Mouse (Mus musculus) adrenal gland, adult 8-10 months (tissue): ENCODE results near the gene Pigq. TPM values are rescaled to one million over a fixed set of nuclear protein-coding genes. Genes with fewer than 3 reads are reported as not detected.

Experiments
- DNase-seq: peaks from one replicate; pipeline ENCODE4 v3.0.0; 2022
- total RNA-seq, 4 experiments: library from RNA; stranded (reverse); gene quantifications; 2 replicates each; pipeline ENCODE4 v1.2.4; 2022

Pigq gene
- total RNA-seq, 4 experiments from 2014 or later, result 101 to 126 (median 111) TPM

DNA sequence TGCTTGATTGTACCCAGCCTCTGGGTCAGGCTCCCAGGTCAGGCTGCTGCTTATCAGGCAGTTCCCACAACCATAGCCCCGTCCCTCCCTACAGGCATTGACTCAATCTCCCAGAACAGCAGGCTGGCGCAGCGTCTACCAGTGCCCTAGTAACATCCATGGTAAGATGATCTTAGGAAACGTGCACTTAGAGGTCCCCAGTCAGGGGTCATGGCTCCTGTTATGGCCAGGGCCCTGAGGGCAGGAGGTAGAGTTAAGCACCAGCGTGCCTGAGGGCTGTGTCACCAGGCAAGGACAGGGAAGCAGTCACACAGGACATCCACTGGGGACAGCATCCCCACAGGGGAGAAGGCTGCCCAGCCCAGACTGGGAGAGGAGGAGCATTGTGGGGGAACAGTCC lies 62.4 kb downstream of the Pigq start:
- DNase-seq, result peak; percentile 24

DNA sequence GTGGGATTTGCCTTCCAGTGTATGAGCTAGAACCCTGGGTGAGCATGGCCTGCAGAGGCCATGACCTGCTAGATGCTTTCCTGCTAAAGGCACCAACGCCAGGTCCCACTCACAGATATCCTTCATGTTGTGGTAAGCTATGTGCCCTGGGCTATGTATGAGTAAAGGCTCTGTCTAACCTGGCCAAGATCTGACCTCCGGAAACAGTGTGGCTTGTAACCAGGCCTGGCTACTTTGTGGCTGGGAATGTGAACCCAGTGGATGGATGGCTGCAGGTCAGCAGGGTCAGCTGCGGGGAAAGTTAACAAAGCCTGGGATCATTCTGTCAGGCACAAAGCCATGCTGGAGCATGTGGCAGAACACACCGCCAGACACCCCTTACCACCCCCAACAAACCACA lies 63.0 kb downstream of the Pigq start:
- no peak for DNase-seq

DNA sequence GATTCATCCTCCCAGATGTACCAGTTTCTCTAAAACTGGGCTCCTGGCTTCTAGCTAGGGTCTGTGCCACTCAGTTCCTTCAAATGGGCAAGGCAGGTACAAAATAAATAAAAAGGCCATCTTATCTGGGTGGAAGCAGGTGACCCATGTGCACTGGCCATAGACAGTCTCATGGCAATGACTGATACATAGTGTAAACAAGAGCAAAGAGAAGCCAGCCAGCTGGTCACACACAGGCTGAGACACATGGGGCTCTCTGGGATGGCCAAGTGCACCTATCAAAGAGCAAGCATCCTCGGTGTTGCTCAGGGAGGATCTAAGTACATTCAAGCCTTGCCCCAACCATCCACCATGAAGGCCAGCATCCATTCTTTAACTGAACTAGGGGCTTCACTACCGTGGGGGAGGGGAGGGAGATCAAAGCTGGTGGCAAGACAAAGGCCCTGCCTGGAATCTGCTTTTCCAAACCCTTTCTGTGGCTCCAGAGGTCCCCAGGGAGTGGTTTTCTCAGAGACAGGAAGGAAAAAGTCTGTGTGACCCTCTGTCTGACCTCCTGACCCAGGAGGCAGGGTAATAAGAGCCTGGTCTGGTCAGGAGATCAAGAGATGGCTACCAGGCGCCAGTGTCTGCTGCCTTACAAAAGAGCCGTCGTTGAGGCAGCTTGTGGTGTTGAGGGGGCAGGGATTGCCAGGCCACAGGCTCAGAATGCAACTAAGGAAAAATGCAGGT lies 63.7 kb downstream of the Pigq start:
- peak; percentile 28 for DNase-seq

DNA sequence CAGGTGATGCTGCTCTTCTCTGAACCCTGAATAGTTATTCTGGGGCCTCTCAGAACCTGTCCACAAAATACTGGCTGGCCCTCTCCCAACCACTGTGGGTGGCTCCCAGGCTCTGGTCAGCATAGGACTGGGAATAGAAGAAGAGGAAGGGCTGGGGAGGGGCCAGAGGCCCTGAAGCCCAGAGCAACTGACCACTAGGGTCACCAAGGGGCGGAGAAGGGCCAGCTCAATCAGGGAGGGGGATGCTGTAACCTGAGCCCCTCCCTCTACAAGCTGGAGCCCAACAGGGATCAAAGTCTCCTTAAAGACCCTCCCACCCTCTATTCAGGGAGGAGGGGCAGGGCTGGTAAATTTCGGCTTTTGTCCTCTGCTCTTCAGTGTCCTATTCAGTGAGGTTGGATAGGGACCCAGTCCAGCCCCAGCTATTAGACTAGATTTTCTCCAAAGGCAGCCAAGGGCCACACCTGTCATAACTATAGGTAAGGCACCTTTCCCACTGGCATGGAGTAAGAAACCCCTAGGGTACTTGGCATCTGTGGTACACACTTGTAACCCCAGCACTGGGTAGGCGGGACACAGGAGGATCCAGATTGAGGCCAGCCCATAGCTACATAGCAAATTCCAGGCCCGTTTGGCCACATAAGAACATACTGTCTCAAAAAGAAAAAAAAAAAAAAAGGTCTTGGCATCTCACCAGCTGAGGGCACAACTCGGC lies 64.4 kb downstream of the Pigq start, which contains the start of gene Wfikkn1:
Gene Wfikkn1 (minus strand): TSS at position 663 of the 715 bp plus-strand sequence.
- DNase-seq, result no peak

GRCm38 (mm10) chr17:25879750-25880149 lies 65.0 kb downstream of the Pigq start:
- DNase-seq, result peak; percentile 13

GRCm38 (mm10) chr17:25879261-25879660 lies 65.5 kb downstream of the Pigq start:
- no peak for DNase-seq

DNA sequence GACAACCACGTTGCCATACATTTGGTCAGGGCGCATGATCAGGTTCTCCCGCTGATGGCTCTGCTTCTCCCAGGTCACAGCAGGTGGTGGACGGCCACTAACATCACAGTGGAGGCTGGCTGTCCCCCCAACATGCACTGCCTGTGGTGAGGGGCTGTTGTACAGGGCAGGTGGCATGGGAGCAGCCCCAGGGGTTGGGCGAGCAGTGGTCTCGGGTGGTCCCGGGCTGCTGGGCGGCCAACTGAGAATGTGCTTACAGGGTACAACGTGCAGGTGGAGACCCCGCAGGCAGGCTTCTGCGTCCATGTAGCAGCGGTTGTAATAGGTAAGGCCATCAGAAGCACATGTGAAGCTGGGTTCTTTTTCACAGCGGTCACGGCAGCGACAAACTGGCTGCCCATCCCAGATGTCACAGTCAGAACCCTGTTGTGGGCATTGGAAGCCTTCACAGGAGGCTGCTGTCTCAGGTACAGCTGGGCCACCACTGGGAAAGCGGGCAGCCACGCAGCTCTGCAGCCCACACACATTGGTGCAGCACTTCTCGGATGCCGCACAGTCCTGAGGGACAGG lies 66.0 kb downstream of the Pigq start:
- DNase-seq, result no peak

- DNase-seq, result no peak
Measured at GRCm38 (mm10) chr17:25877741-25878610, 66.8 kb downstream of the Pigq start.

GRCm38 (mm10) chr17:25877025-25877424 lies 67.7 kb downstream of the Pigq start:
- no peak for DNase-seq

Other genes starting within 250 kb of the Pigq start
- 1 to 10 TPM in 1 of 4 experiments, under 1 TPM in 1, not detected in 2; 0.74 to 2.9 TPM for gene Gng13, start 227.8 kb downstream of the Pigq start, total RNA-seq
- 1 to 10 TPM; 1.2 to 4.9 (median 2.6) TPM for gene Chtf18, start 217.5 kb downstream of the Pigq start, total RNA-seq
- gene Rpusd1, start 217.3 kb downstream of the Pigq start, total RNA-seq, result 10 to 100 TPM; 17.8 to 23.5 (median 20.4) TPM
- gene Mslnl, start 208.9 kb downstream of the Pigq start, total RNA-seq, result under 1 TPM; 0.09 to 0.52 (median 0.30) TPM
- 1 to 10 TPM; 4.8 to 7.1 (median 6.0) TPM for gene Msln, start 190.6 kb downstream of the Pigq start, total RNA-seq
- gene Narfl, start 171.2 kb downstream of the Pigq start, total RNA-seq, result 10 to 100 TPM; 34.8 to 45.2 (median 40.1) TPM
- gene Haghl, start 159.3 kb downstream of the Pigq start, total RNA-seq, result 10 to 100 TPM; 21.4 to 67.2 (median 55.9) TPM
- under 1 TPM in 1 of 4 experiments, not detected in 3; 0.15 TPM for gene Ccdc78, start 158.4 kb downstream of the Pigq start, total RNA-seq
- gene Fam173a, start 152.0 kb downstream of the Pigq start, total RNA-seq, result 100 to 1,000 TPM in 3 of 4 experiments, 10 to 100 TPM in 1; 91.1 to 131 (median 117) TPM
- not detected for gene AC134908.4, start 149.3 kb downstream of the Pigq start, total RNA-seq
- 10 to 100 TPM; 31.4 to 45.8 (median 39.3) TPM for gene Metrn, start 147.8 kb downstream of the Pigq start, total RNA-seq
- 10 to 100 TPM; 37.9 to 62.9 (median 43.0) TPM for gene Fbxl16, start 135.9 kb downstream of the Pigq start, total RNA-seq
- 10 to 100 TPM; 21.9 to 28.0 (median 24.5) TPM for gene Wdr24, start 121.3 kb downstream of the Pigq start, total RNA-seq
- gene Jmjd8, start 116.1 kb downstream of the Pigq start, total RNA-seq, result 100 to 1,000 TPM; 104 to 137 (median 119) TPM
- 100 to 1,000 TPM; 184 to 246 (median 214) TPM for gene Stub1, start 111.5 kb downstream of the Pigq start, total RNA-seq
- 10 to 100 TPM; 14.7 to 79.0 (median 33.0) TPM for gene Rhbdl1, start 107.6 kb downstream of the Pigq start, total RNA-seq
- gene Gm20683, start 103.2 kb downstream of the Pigq start, total RNA-seq, result 10 to 100 TPM in 3 of 4 experiments, 1 to 10 TPM in 1; 7.3 to 36.4 (median 20.8) TPM
- 100 to 1,000 TPM in 3 of 4 experiments, 10 to 100 TPM in 1; 89.3 to 155 (median 139) TPM for gene Rhot2, start 100.1 kb downstream of the Pigq start, total RNA-seq
- gene Wdr90, start 83.4 kb downstream of the Pigq start, total RNA-seq, result 10 to 100 TPM; 14.7 to 41.8 (median 22.9) TPM
- 100 to 1,000 TPM; 264 to 492 (median 338) TPM for gene Mcrip2, start 76.2 kb downstream of the Pigq start, total RNA-seq
- gene Mettl26, start 69.9 kb downstream of the Pigq start, total RNA-seq, result 100 to 1,000 TPM; 113 to 215 (median 150) TPM
- 1 to 10 TPM; 1.6 to 2.9 (median 2.0) TPM for gene Wfikkn1, start 64.1 kb downstream of the Pigq start, total RNA-seq
- 10 to 100 TPM; 33.9 to 65.0 (median 36.3) TPM for gene Rab40c, start 25.2 kb downstream of the Pigq start, total RNA-seq
- not detected for gene Nhlrc4, start within 50 bp of the Pigq start, total RNA-seq
- gene A930017K11Rik, start 7.6 kb upstream of the Pigq start, total RNA-seq, result not detected
- gene Capn15, start 40.9 kb upstream of the Pigq start, total RNA-seq, result 10 to 100 TPM; 20.1 to 34.6 (median 24.9) TPM
- 10 to 100 TPM; 22.7 to 37.2 (median 29.9) TPM for gene Rab11fip3, start 124.6 kb upstream of the Pigq start, total RNA-seq
- 10 to 100 TPM; 23.0 to 26.8 (median 24.2) TPM for gene Decr2, start 145.4 kb upstream of the Pigq start, total RNA-seq
- gene Nme4, start 150.7 kb upstream of the Pigq start, total RNA-seq, result 10 to 100 TPM in 1 of 4 experiments, 1 to 10 TPM in 3; 2.1 to 10.4 (median 6.0) TPM
- gene Tmem8, start 168.4 kb upstream of the Pigq start, total RNA-seq, result 10 to 100 TPM in 3 of 4 experiments, 1 to 10 TPM in 1; 7.8 to 14.9 (median 12.0) TPM
- 10 to 100 TPM; 96.1 to 98.0 (median 96.8) TPM for gene Mrpl28, start 178.6 kb upstream of the Pigq start, total RNA-seq
- gene Axin1, start 193.8 kb upstream of the Pigq start, total RNA-seq, result 10 to 100 TPM; 42.6 to 52.2 (median 46.2) TPM